Mouse (Mus musculus): ENCODE measurements around the gene Fgfbp1. TPM values are rescaled to one million over a fixed set of nuclear protein-coding genes. Genes with fewer than 3 reads are reported as not detected.

Gene Fgfbp1
- polyA plus RNA-seq, 1 experiment from 2014 or later: not detected

- H3K27me3 ChIP-seq (ENCODE audit: control insufficient read depth, insufficient read depth, low read length): no peaks in the 10 kb centered on the region
- peak overlapping the region; percentile 48 for H3K4me3 ChIP-seq (ENCODE audit: low read depth, low read length)
- 3% methylated on average over 8 of the region's 8 CpGs for WGBS (ENCODE audit: insufficient replicate concordance)
- no peaks in the 10 kb centered on the region for H3K9me3 ChIP-seq (replicated peaks; ENCODE audit: control insufficient read depth, low read length)
- H3K36me3 ChIP-seq (ENCODE audit: control insufficient read depth, insufficient read depth, low read length): no peaks in the 10 kb centered on the region
- H3K4me2 ChIP-seq: peak overlapping the region; percentile 89
- peak overlapping the region; percentile 7; the same call in 1 of the 2 replicates for H3K27ac ChIP-seq (ENCODE audit: low read depth, low read length)
- peaks cover 8% of the 10 kb centered on the region for H3K4me1 ChIP-seq (ENCODE audit: control insufficient read depth, insufficient read depth, low read length)
- H3K9ac ChIP-seq (ENCODE audit: low read depth, low read length): peak overlapping the region; percentile 63
- peak; percentile 35; the same call in 1 of the 2 replicates for ATAC-seq (replicated peaks; ENCODE audit: insufficient number of reproducible peaks, low FRiP score, low TSS enrichment)
These were observed 32.8 kb downstream of the Fgfbp1 start for GRCm38 (mm10) chr5:43948748-43949275.

- 2% methylated on average over 27 of the region's 27 CpGs for WGBS (ENCODE audit: insufficient replicate concordance)
- Histone ChIP-seq H3K36me3 (ENCODE audit: control insufficient read depth, insufficient read depth, low read length) (no peaks in the 10 kb centered on the region), H3K4me2 (peak overlapping the region; percentile 89), H3K4me1 (ENCODE audit: control insufficient read depth, insufficient read depth, low read length) (peaks cover 8% of the 10 kb centered on the region), H3K4me3 (ENCODE audit: low read depth, low read length) (peak overlapping the region; percentile 48), H3K27ac (ENCODE audit: low read depth, low read length) (no peak overlapping the region), H3K9me3 (replicated peaks; ENCODE audit: control insufficient read depth, low read length) (no peaks in the 10 kb centered on the region), H3K9ac (ENCODE audit: low read depth, low read length) (peak overlapping the region; percentile 58), H3K27me3 (ENCODE audit: control insufficient read depth, insufficient read depth, low read length) (no peaks in the 10 kb centered on the region)
- peak; percentile 83 for ATAC-seq (replicated peaks; ENCODE audit: insufficient number of reproducible peaks, low FRiP score, low TSS enrichment)
These were observed 33.4 kb downstream of the Fgfbp1 start for GRCm38 (mm10) chr5:43948111-43948743.

GRCm38 (mm10) chr5:43947330-43947977 is 34.1 kb downstream of the Fgfbp1 start:
- 42% methylated on average over 9 of the region's 9 CpGs for WGBS (ENCODE audit: insufficient replicate concordance)
- Histone ChIP-seq H3K4me1 (ENCODE audit: control insufficient read depth, insufficient read depth, low read length) (peaks cover 8% of the 10 kb centered on the region), H3K27me3 (ENCODE audit: control insufficient read depth, insufficient read depth, low read length) (no peaks in the 10 kb centered on the region), H3K27ac (ENCODE audit: low read depth, low read length) (no peak overlapping the region), H3K9me3 (replicated peaks; ENCODE audit: control insufficient read depth, low read length) (no peaks in the 10 kb centered on the region), H3K36me3 (ENCODE audit: control insufficient read depth, insufficient read depth, low read length) (no peaks in the 10 kb centered on the region), H3K9ac (ENCODE audit: low read depth, low read length) (no peak overlapping the region), H3K4me3 (ENCODE audit: low read depth, low read length) (peak overlapping the region; percentile 48), H3K4me2 (peak overlapping the region; percentile 89)
- ATAC-seq (replicated peaks; ENCODE audit: insufficient number of reproducible peaks, low FRiP score, low TSS enrichment): no peak

GRCm38 (mm10) chr5:43933269-43933668 is 48.3 kb downstream of the Fgfbp1 start:
- no peaks in the 10 kb centered on the region for H3K36me3 ChIP-seq (ENCODE audit: control insufficient read depth, insufficient read depth, low read length)
- no peaks in the 10 kb centered on the region for H3K27me3 ChIP-seq (ENCODE audit: control insufficient read depth, insufficient read depth, low read length)
- 38% methylated on average over 2 of the region's 2 CpGs for WGBS (ENCODE audit: insufficient replicate concordance)
- H3K4me3 ChIP-seq (ENCODE audit: low read depth, low read length): no peak overlapping the region
- H3K9me3 ChIP-seq (replicated peaks; ENCODE audit: control insufficient read depth, low read length): no peaks in the 10 kb centered on the region
- no peak overlapping the region for H3K4me2 ChIP-seq
- H3K4me1 ChIP-seq (ENCODE audit: control insufficient read depth, insufficient read depth, low read length): no peaks in the 10 kb centered on the region
- no peak for ATAC-seq (replicated peaks; ENCODE audit: insufficient number of reproducible peaks, low FRiP score, low TSS enrichment)
- H3K27ac ChIP-seq (ENCODE audit: low read depth, low read length): no peak overlapping the region
- H3K9ac ChIP-seq (ENCODE audit: low read depth, low read length): no peak overlapping the region

Other genes starting within 250 kb of the Fgfbp1 start
- 0.23 TPM in 1 of 2 replicates, not detected in the other for gene Bst1, start 162.9 kb downstream of the Fgfbp1 start, polyA plus RNA-seq (2014; fragmentation: Nextera tagmentation; extraction: Ambion mirVana)
- gene Fbxl5, start 160.1 kb downstream of the Fgfbp1 start, polyA plus RNA-seq (2014; fragmentation: Nextera tagmentation; extraction: Ambion mirVana): 41.8 and 49.0 TPM in 2 replicates
- 20.2 and 20.3 TPM in 2 replicates for gene Cd38, start 113.2 kb downstream of the Fgfbp1 start, polyA plus RNA-seq (2014; fragmentation: Nextera tagmentation; extraction: Ambion mirVana)
- gene Gm7879, start 68.6 kb downstream of the Fgfbp1 start, polyA plus RNA-seq (2014; fragmentation: Nextera tagmentation; extraction: Ambion mirVana): not detected in 2 replicates
- 20.5 and 20.7 TPM in 2 replicates for gene Prom1, start 120.3 kb upstream of the Fgfbp1 start, polyA plus RNA-seq (2014; fragmentation: Nextera tagmentation; extraction: Ambion mirVana)
- 23.8 and 26.9 TPM in 2 replicates for gene Tapt1, start 244.8 kb upstream of the Fgfbp1 start, polyA plus RNA-seq (2014; fragmentation: Nextera tagmentation; extraction: Ambion mirVana)

All from heart, embryonic 11.5 days (tissue).